Mouse (Mus musculus): ENCODE measurements around the gene Rbfox3. TPM values are rescaled to one million over a fixed set of nuclear protein-coding genes. Genes with fewer than 3 reads are reported as not detected.

Rbfox3 gene
- polyA plus RNA-seq, 1 experiment, result not detected

GRCm38 (mm10) chr11:118545690-118546089, 365.7 kb downstream of the Rbfox3 start:
- TF ChIP-seq GATA1 (IDR thresholded peaks at IDR 0.05; ENCODE audit: low read length), result no peak

- no peak for TF ChIP-seq GATA1 (IDR thresholded peaks at IDR 0.05; ENCODE audit: low read length)
These were observed 366.8 kb downstream of the Rbfox3 start for GRCm38 (mm10) chr11:118544564-118544963.

GRCm38 (mm10) chr11:118542906-118543305, 368.5 kb downstream of the Rbfox3 start:
- no peak for TF ChIP-seq GATA1 (IDR thresholded peaks at IDR 0.05; ENCODE audit: low read length)

- TF ChIP-seq GATA1 (IDR thresholded peaks at IDR 0.05; ENCODE audit: low read length), result no peak
These were observed 370.9 kb downstream of the Rbfox3 start for GRCm38 (mm10) chr11:118540411-118541026.

GRCm38 (mm10) chr11:118538008-118538407, 373.4 kb downstream of the Rbfox3 start:
- no peak for TF ChIP-seq GATA1 (IDR thresholded peaks at IDR 0.05; ENCODE audit: low read length)

GRCm38 (mm10) chr11:118534382-118535092, 376.9 kb downstream of the Rbfox3 start:
- no peak for TF ChIP-seq GATA1 (IDR thresholded peaks at IDR 0.05; ENCODE audit: low read length)

- TF ChIP-seq GATA1 (IDR thresholded peaks at IDR 0.05; ENCODE audit: low read length), result no peak
These were observed 381.1 kb downstream of the Rbfox3 start for GRCm38 (mm10) chr11:118530313-118530712.

GRCm38 (mm10) chr11:118528761-118529160, 382.6 kb downstream of the Rbfox3 start:
- TF ChIP-seq GATA1 (IDR thresholded peaks at IDR 0.05; ENCODE audit: low read length), result no peak

GRCm38 (mm10) chr11:118525059-118525458, 386.3 kb downstream of the Rbfox3 start:
- TF ChIP-seq GATA1 (IDR thresholded peaks at IDR 0.05; ENCODE audit: low read length), result no peak

- TF ChIP-seq GATA1 (IDR thresholded peaks at IDR 0.05; ENCODE audit: low read length), result no peak
These were observed 387.8 kb downstream of the Rbfox3 start for GRCm38 (mm10) chr11:118523496-118524145.

- TF ChIP-seq GATA1 (IDR thresholded peaks at IDR 0.05; ENCODE audit: low read length), result no peak
These were observed 390.5 kb downstream of the Rbfox3 start for GRCm38 (mm10) chr11:118520932-118521331.

- TF ChIP-seq GATA1 (IDR thresholded peaks at IDR 0.05; ENCODE audit: low read length), result no peak
These were observed 391.1 kb downstream of the Rbfox3 start for GRCm38 (mm10) chr11:118520251-118520650.

- no peak for TF ChIP-seq GATA1 (IDR thresholded peaks at IDR 0.05; ENCODE audit: low read length)
These were observed 392.7 kb downstream of the Rbfox3 start for GRCm38 (mm10) chr11:118518743-118519142.

- no peak for TF ChIP-seq GATA1 (IDR thresholded peaks at IDR 0.05; ENCODE audit: low read length)
These were observed 393.5 kb downstream of the Rbfox3 start for GRCm38 (mm10) chr11:118517924-118518323.

- no peak for TF ChIP-seq GATA1 (IDR thresholded peaks at IDR 0.05; ENCODE audit: low read length)
These were observed 399.0 kb downstream of the Rbfox3 start for GRCm38 (mm10) chr11:118512257-118512910.

GRCm38 (mm10) chr11:118511851-118512250, 399.5 kb downstream of the Rbfox3 start:
- TF ChIP-seq GATA1 (IDR thresholded peaks at IDR 0.05; ENCODE audit: low read length), result no peak

All from G1E-ER4 (cell line).